Mouse (Mus musculus): ENCODE results near the gene Samd4b.

DNA sequence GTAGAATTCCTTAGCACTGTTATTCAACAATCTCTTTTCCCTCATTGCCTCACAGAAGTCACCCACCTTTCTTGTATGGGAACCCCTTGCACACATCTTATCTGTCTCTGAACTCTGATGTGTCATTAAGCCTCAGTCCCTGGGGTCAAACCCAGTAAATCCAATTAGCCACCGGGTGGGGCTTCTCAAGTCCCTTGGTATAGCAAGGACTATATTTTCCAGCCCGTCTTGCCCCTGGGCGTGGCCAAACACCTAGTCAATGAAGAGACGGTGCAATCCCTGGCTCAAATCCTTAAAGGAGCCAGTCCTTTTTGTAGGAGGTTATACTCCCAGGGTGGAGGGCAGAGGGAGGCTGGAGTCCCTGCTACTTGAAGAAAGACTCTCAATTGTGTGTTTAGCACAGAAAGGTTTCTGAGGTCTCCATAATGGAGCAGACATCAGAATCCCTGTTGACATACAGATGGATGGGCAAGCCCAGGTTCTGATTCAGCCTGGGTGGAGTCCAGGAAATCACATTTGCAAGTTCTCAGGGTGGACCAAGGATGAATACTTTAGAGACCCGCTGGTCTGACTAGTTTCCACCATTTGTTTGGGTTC is 41.9 kb downstream of the Samd4b start:
- TF ChIP-seq ZC3H11A (IDR thresholded peaks at IDR 0.05; ENCODE audit: borderline replicate concordance, low read depth, low read length) (no peak), ZNF384 (IDR thresholded peaks at IDR 0.05; ENCODE audit: low read depth, low read length) (no peak), HCFC1 (IDR thresholded peaks at IDR 0.05; ENCODE audit: borderline replicate concordance, insufficient read depth, low read length) (no peak), MAFK (IDR thresholded peaks at IDR 0.05; ENCODE audit: insufficient read depth, low read depth, low read length) (no peak)
